Mouse (Mus musculus) forebrain, embryonic 15.5 days (tissue): ENCODE data around the gene Fam149a. TPM values are rescaled to one million over a fixed set of nuclear protein-coding genes. Genes with fewer than 3 reads are reported as not detected.

Experiments
- ATAC-seq: fragments of 200-750 bp; cut with Nextera tagmentation; replicated peaks from 2 replicates; pipeline ENCODE4 v1.8.0; 2017; ENCODE audit warnings: mild to moderate bottlenecking, moderate TSS enrichment, moderate library complexity
- H3K27ac ChIP-seq: fragments of 300-500 bp; sonication (generic); replicated peaks from 2 replicates; pipeline ENCODE4 v1.5.1; 2015; ENCODE audit warnings: mild to moderate bottlenecking, inconsistent platforms
- H3K27me3 ChIP-seq: fragments of 300-500 bp; sonication (generic); 2 replicates; pipeline ENCODE4 v1.6.1; 2015; ENCODE audit warnings: inconsistent platforms
- H3K36me3 ChIP-seq: fragments of 300-500 bp; sonication (generic); 2 replicates; pipeline ENCODE4 v1.6.1; 2015; ENCODE audit warnings: mild to moderate bottlenecking, inconsistent platforms
- H3K4me1 ChIP-seq: fragments of 300-500 bp; sonication (generic); 2 replicates; pipeline ENCODE4 v1.6.1; 2015; ENCODE audit warnings: inconsistent platforms
- H3K4me2 ChIP-seq: fragments of 300-500 bp; sonication (generic); replicated peaks from 2 replicates; pipeline ENCODE4 v1.6.1; 2015; ENCODE audit warnings: mild to moderate bottlenecking, inconsistent platforms
- H3K4me3 ChIP-seq: fragments of 300-500 bp; sonication (generic); 2 replicates; pipeline ENCODE4 v1.5.1; 2015; ENCODE audit warnings: mild to moderate bottlenecking, inconsistent platforms
- H3K9ac ChIP-seq: fragments of 300-500 bp; sonication (generic); replicated peaks from 2 replicates; pipeline ENCODE4 v1.6.1; 2015; ENCODE audit warnings: mild to moderate bottlenecking, inconsistent platforms
- H3K9me3 ChIP-seq: fragments of 300-500 bp; sonication (generic); 2 replicates; pipeline ENCODE4 v1.6.1; 2016; ENCODE audit warnings: inconsistent platforms
- WGBS: fragments of 180-500 bp; shearing (Covaris S2); methylation state at CpG from one replicate; pipeline ENCODE4 v1.1.7; 2015; ENCODE audit warnings: mixed read lengths; 5-methylcytosine and 5-hydroxymethylcytosine counted together
- polyA plus RNA-seq: library from polyadenylated mRNA; unstranded; fragments of >200 nt; fragmentation: Nextera tagmentation; extraction: Ambion mirVana; gene quantifications from 2 replicates; pipeline ENCODE4 v1.2.1, GENCODE M21; 2015

The Fam149a gene
- 4.5 and 5.1 TPM in 2 replicates for polyA plus RNA-seq

GRCm38 (mm10) chr8:45381963-45382347, at the start of gene Fam149a:
Gene Fam149a, minus strand, starts transcription at chr8:45382291.
- ATAC-seq, result peak; percentile 63
- Histone ChIP-seq H3K4me3 (peak within 1 kb of the TSS; percentile 39), H3K36me3 (no peaks in the 10 kb centered on the region), H3K9me3 (no peaks in the 10 kb centered on the region), H3K27ac (no peak within 1 kb of the TSS), H3K4me2 (peak within 1 kb of the TSS; percentile 74), H3K4me1 (peaks cover 15% of the 10 kb centered on the region), H3K27me3 (no peaks in the 10 kb centered on the region), H3K9ac (peak within 1 kb of the TSS; percentile 45)
- 2% methylated on average over 6 of the region's 6 CpGs for WGBS

- H3K27ac ChIP-seq, result no peak overlapping the region
- ATAC-seq, result no peak
- no peaks in the 10 kb centered on the region for H3K9me3 ChIP-seq
- no peak overlapping the region for H3K4me2 ChIP-seq
- H3K36me3 ChIP-seq, result no peaks in the 10 kb centered on the region
- WGBS, result 94% methylated on average over 7 of the region's 7 CpGs
- no peaks in the 10 kb centered on the region for H3K4me1 ChIP-seq
- no peak overlapping the region for H3K4me3 ChIP-seq
- no peaks in the 10 kb centered on the region for H3K27me3 ChIP-seq
- no peak overlapping the region for H3K9ac ChIP-seq
These were observed 38.1 kb upstream of the Fam149a start for GRCm38 (mm10) chr8:45420151-45420550.

DNA sequence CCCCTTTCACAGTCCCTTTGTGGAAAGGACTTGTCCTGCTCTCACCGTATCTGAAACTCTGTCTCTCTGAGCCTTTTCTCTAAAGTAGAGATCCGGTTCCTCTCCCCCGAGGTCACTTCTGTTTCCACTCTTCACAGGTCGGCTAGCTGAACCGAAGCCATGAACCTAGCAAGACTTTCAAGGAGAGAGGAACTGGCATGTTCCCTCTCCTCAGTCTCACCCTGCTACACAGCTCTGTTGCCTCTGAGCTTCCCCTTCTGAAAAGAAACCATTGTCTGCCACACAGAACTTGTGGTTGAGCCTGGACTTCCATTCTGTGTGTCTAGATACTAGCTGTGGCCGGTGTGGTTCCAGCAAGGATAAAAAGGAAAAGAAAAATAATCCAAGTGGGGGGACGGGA, 32.9 kb upstream of the Fam149a start:
- H3K9ac ChIP-seq, result no peak overlapping the region
- H3K27me3 ChIP-seq, result no peaks in the 10 kb centered on the region
- no peak overlapping the region for H3K4me3 ChIP-seq
- no peak overlapping the region for H3K27ac ChIP-seq
- 87% methylated on average over 7 of the region's 7 CpGs for WGBS
- peaks cover 7% of the 10 kb centered on the region for H3K4me1 ChIP-seq
- H3K36me3 ChIP-seq, result no peaks in the 10 kb centered on the region
- no peak for ATAC-seq
- no peaks in the 10 kb centered on the region for H3K9me3 ChIP-seq
- no peak overlapping the region for H3K4me2 ChIP-seq

GRCm38 (mm10) chr8:45410882-45411281, 28.8 kb upstream of the Fam149a start, which contains the start of gene Tlr3:
Gene Tlr3, minus strand, starts transcription at chr8:45411080.
- WGBS, result 65% methylated on average over 2 of the region's 2 CpGs
- no peaks in the 10 kb centered on the region for H3K27me3 ChIP-seq
- H3K36me3 ChIP-seq, result no peaks in the 10 kb centered on the region
- H3K27ac ChIP-seq, result no peak within 1 kb of the TSS
- H3K9me3 ChIP-seq, result no peaks in the 10 kb centered on the region
- ATAC-seq, result no peak
- H3K9ac ChIP-seq, result peak within 1 kb of the TSS; percentile 18; the same call in 1 of the 2 replicates
- peak within 1 kb of the TSS; percentile 53 for H3K4me2 ChIP-seq
- H3K4me3 ChIP-seq, result peak within 1 kb of the TSS; percentile 36
- peaks cover 8% of the 10 kb centered on the region for H3K4me1 ChIP-seq

- ATAC-seq, result peak; percentile 88
- no peak overlapping the region for H3K27ac ChIP-seq
- peak overlapping the region; percentile 36 for H3K4me3 ChIP-seq
- H3K4me2 ChIP-seq, result peak overlapping the region; percentile 53
- 5% methylated on average over 18 of the region's 18 CpGs for WGBS
- no peaks in the 10 kb centered on the region for H3K9me3 ChIP-seq
- H3K4me1 ChIP-seq, result peaks cover 8% of the 10 kb centered on the region
- peak overlapping the region; percentile 18; the same call in 1 of the 2 replicates for H3K9ac ChIP-seq
- no peaks in the 10 kb centered on the region for H3K36me3 ChIP-seq
- H3K27me3 ChIP-seq, result no peaks in the 10 kb centered on the region
These were observed 28.2 kb upstream of the Fam149a start for GRCm38 (mm10) chr8:45410146-45410880.

- Histone ChIP-seq H3K9ac (no peak overlapping the region), H3K9me3 (no peaks in the 10 kb centered on the region), H3K4me1 (peaks cover 8% of the 10 kb centered on the region), H3K4me3 (peak overlapping the region; percentile 36), H3K27me3 (no peaks in the 10 kb centered on the region), H3K36me3 (no peaks in the 10 kb centered on the region), H3K27ac (no peak overlapping the region), H3K4me2 (peak overlapping the region; percentile 53)
- 42% methylated on average over 4 of the region's 4 CpGs for WGBS
- ATAC-seq, result no peak
These were observed 27.6 kb upstream of the Fam149a start for GRCm38 (mm10) chr8:45409702-45410101.

DNA sequence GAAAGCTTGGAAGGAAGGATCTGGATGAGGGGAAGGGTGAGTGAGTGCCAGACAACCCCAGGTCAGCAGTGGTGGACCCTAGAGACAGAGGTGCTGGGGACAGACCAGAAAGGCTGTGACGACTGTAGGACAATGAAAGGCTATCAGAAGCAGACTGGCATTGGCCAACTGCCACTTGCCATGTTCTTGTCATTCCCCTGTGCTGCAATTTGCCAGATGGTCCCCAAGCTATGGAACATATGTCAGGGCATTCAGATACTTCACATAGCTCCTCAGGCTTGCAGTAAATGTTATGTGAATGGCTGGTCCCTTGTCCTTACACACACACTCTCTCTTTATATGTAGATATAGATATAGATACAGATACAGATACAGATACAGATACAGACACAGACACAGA, 1.2 kb upstream of the Fam149a start:
- H3K4me2 ChIP-seq, result no peak overlapping the region
- no peak for ATAC-seq
- H3K9ac ChIP-seq, result no peak overlapping the region
- no peaks in the 10 kb centered on the region for H3K36me3 ChIP-seq
- peaks cover 15% of the 10 kb centered on the region for H3K4me1 ChIP-seq
- 29% methylated on average over 1 of the region's 1 CpGs for WGBS
- no peak overlapping the region for H3K27ac ChIP-seq
- no peak overlapping the region for H3K4me3 ChIP-seq
- no peaks in the 10 kb centered on the region for H3K27me3 ChIP-seq
- no peaks in the 10 kb centered on the region for H3K9me3 ChIP-seq

DNA sequence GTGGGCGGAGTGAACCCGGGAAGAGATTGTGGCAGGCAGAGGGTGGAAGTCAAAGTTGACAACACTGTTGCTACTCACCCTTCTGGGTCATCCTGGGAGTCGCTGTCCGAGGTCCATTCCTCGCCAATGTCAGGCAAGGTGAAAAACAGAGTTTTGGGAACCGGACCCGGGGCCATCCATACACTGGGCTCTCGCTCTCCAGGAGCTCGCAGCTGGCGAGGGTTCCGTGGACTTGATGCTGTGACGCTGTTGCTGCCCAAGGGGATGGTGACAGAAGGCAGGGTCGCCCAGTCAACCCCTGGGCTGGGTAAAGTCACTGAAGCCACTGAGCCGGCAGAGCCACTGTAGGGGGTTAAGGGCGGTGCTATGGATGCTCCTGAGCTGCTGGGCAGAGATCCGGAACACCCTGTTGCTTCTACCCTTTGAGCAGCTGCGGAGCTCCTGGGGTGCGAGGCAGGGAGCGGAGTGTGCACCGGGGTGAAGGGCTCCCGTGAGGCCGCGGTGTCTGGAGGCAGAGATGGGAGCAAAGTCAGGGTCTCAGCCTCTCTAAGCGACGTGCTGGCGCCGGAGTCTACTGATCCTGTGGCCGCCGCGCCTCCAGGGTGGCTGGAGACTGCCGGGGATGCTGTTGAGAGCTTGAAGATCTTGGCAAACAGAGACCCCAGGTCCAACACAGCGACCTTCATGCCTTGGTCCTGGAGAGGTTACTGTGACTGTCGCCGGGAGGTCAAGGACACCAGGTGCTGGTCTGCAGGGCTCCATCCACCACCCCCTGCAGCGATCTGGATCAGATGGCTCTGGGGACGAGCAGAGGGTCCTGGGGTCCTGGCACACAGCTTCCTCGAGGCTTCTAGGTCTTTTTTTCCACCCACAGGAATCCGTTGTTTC, 772 bp downstream of the Fam149a start:
- Histone ChIP-seq H3K4me3 (peak overlapping the region; percentile 39), H3K9me3 (no peaks in the 10 kb centered on the region), H3K4me1 (peaks cover 15% of the 10 kb centered on the region), H3K27me3 (no peaks in the 10 kb centered on the region), H3K9ac (peak overlapping the region; percentile 45), H3K4me2 (peak overlapping the region; percentile 74), H3K27ac (no peak overlapping the region), H3K36me3 (no peaks in the 10 kb centered on the region)
- peak; percentile 67 for ATAC-seq
- 4% methylated on average over 38 of the region's 38 CpGs for WGBS

- no peak overlapping the region for H3K4me3 ChIP-seq
These were observed 1.5 kb downstream of the Fam149a start for GRCm38 (mm10) chr8:45380598-45380997.

DNA sequence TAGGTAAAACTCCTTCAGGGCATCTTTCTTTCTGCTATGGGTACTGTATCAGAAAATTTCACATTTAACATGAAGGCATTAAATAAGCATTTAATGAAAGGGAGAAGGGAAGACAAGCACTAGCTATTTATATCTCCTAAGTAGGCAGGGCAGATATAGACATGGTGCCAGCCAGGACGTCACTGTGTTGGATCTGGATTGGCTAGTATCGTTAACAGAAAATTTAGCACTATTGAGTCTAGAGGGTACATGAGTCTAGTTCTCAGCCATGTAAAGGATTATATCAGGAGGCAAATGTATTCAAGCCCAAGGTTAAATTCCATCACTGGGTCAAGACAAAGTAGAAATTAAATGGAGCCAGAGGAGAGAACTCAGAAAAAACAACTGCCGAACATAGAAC, 8.0 kb downstream of the Fam149a start:
- H3K36me3 ChIP-seq, result no peaks in the 10 kb centered on the region
- no peak overlapping the region for H3K9ac ChIP-seq
- no peak overlapping the region for H3K4me3 ChIP-seq
- WGBS, result 68% methylated on average over 3 of the region's 3 CpGs
- H3K4me2 ChIP-seq, result no peak overlapping the region
- no peak overlapping the region for H3K27ac ChIP-seq
- no peaks in the 10 kb centered on the region for H3K27me3 ChIP-seq
- no peaks in the 10 kb centered on the region for H3K4me1 ChIP-seq
- ATAC-seq, result no peak
- no peaks in the 10 kb centered on the region for H3K9me3 ChIP-seq

More at GRCm38 (mm10) chr8:45380598-45380997, 1.5 kb downstream of the Fam149a start:
- H3K9ac ChIP-seq, result no peak overlapping the region
- no peaks in the 10 kb centered on the region for H3K27me3 ChIP-seq
- H3K27ac ChIP-seq, result no peak overlapping the region
- H3K9me3 ChIP-seq, result no peaks in the 10 kb centered on the region
- ATAC-seq, result no peak
- no peaks in the 10 kb centered on the region for H3K36me3 ChIP-seq
- peaks cover 15% of the 10 kb centered on the region for H3K4me1 ChIP-seq
- WGBS, result 17% methylated on average over 4 of the region's 4 CpGs
- H3K4me2 ChIP-seq, result no peak overlapping the region

- WGBS, result 89% methylated on average over 1 of the region's 1 CpGs
- no peak overlapping the region for H3K4me2 ChIP-seq
- H3K27me3 ChIP-seq, result no peaks in the 10 kb centered on the region
These were observed 14.9 kb downstream of the Fam149a start for GRCm38 (mm10) chr8:45367154-45367553.

DNA sequence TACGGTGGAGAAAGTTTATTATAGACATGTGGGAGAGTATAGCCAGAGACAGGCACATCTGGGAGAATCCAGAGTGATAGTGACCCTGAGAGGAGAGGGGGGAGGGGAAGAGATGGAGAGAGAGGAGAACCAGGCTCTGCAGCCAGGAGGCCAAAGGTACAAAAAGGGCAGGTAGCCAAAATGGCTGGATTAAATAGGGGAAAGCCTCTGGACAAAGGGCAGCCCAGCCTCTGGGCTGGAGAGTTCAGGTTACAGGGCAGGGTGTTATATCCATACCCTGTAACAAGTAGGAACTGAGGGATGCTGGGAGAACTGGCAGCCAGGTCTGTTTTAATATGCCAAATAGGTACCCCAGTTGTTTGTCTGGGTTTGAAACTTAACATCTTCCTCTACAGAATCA, 18.9 kb downstream of the Fam149a start:
- no peaks in the 10 kb centered on the region for H3K36me3 ChIP-seq
- no peak overlapping the region for H3K9ac ChIP-seq
- H3K4me3 ChIP-seq, result no peak overlapping the region
- 77% methylated on average over 1 of the region's 1 CpGs for WGBS
- peaks cover 5% of the 10 kb centered on the region; the same call in 1 of the 2 replicates for H3K4me1 ChIP-seq
- H3K9me3 ChIP-seq, result no peaks in the 10 kb centered on the region
- no peak overlapping the region for H3K27ac ChIP-seq
- no peak for ATAC-seq
- H3K27me3 ChIP-seq, result no peaks in the 10 kb centered on the region
- no peak overlapping the region for H3K4me2 ChIP-seq

More at GRCm38 (mm10) chr8:45367154-45367553, 14.9 kb downstream of the Fam149a start:
- Histone ChIP-seq H3K9ac (no peak overlapping the region), H3K9me3 (no peaks in the 10 kb centered on the region), H3K4me3 (no peak overlapping the region), H3K4me1 (no peaks in the 10 kb centered on the region), H3K27ac (no peak overlapping the region), H3K36me3 (no peaks in the 10 kb centered on the region)
- no peak for ATAC-seq
